Mouse (Mus musculus) stomach, postnatal 0 days (tissue): ENCODE measurements around the gene Dnajc5. TPM values are rescaled to one million over a fixed set of nuclear protein-coding genes. Genes with fewer than 3 reads are reported as not detected.

ENCODE experiments used
- ATAC-seq: fragments of 200-750 bp; cut with Nextera tagmentation; 2 replicates; pipeline ENCODE4 v1.8.0; 2017; ENCODE audit not compliant: low FRiP score, low TSS enrichment
- DNase-seq: peaks from one replicate; pipeline ENCODE4 v3.0.0-alpha.2; 2016; ENCODE audit warnings: low spot score
- H3K27ac ChIP-seq: fragments of 300-500 bp; sonication (generic); replicated peaks from 2 replicates; pipeline ENCODE4 v1.5.1; 2014; ENCODE audit warnings: mild to moderate bottlenecking, control low read depth
- H3K27me3 ChIP-seq: fragments of 300-500 bp; sonication (generic); 2 replicates; pipeline ENCODE4 v1.6.1; 2014; ENCODE audit warnings: low read length; ENCODE audit not compliant: control insufficient read depth, insufficient read depth
- H3K36me3 ChIP-seq: fragments of 300-500 bp; sonication (generic); 2 replicates; pipeline ENCODE4 v1.6.1; 2014; ENCODE audit warnings: low read length, mixed read lengths; ENCODE audit not compliant: control insufficient read depth, insufficient read depth
- H3K4me1 ChIP-seq: fragments of 300-500 bp; sonication (generic); replicated peaks from 2 replicates; pipeline ENCODE4 v1.6.1; 2014; ENCODE audit warnings: antibody characterized with exemption; ENCODE audit not compliant: control insufficient read depth, insufficient read depth
- H3K4me2 ChIP-seq: fragments of 300-500 bp; sonication (generic); replicated peaks from 2 replicates; pipeline ENCODE4 v1.6.1; 2014; ENCODE audit warnings: low read depth, mild to moderate bottlenecking, control low read depth, moderate library complexity
- H3K4me3 ChIP-seq: fragments of 300-500 bp; sonication (generic); 2 replicates; pipeline ENCODE4 v1.5.1; 2014; ENCODE audit warnings: low read depth, low read length, control low read depth
- H3K9ac ChIP-seq: fragments of 300-500 bp; sonication (generic); 2 replicates; pipeline ENCODE4 v1.6.1; 2014; ENCODE audit warnings: mild to moderate bottlenecking, low read length, control low read depth, mixed read lengths
- H3K9me3 ChIP-seq: fragments of 300-500 bp; sonication (generic); 2 replicates; pipeline ENCODE4 v1.6.1; 2016; ENCODE audit warnings: low read length; ENCODE audit not compliant: control insufficient read depth
- CTCF ChIP-seq: IDR thresholded peaks from 2 replicates; pipeline ENCODE4 v1.5.1; 2016; ENCODE audit warnings: antibody characterized with exemption, low read depth, mild to moderate bottlenecking, moderate library complexity
- EP300 ChIP-seq: optimal IDR thresholded peaks from 2 replicates; pipeline ENCODE3; 2016; ENCODE audit warnings: antibody characterized with exemption
- WGBS: fragments of 180-500 bp; shearing (Covaris S2); extraction: QIAGEN DNeasy Blood & Tissue Kit; methylation state at CpG from one replicate; pipeline ENCODE4 v1.1.7; 2014; 5-methylcytosine and 5-hydroxymethylcytosine counted together
- polyA plus RNA-seq: library from polyadenylated mRNA; unstranded; fragments of >200 nt; fragmentation: Nextera tagmentation; extraction: Ambion mirVana; gene quantifications from 2 replicates; pipeline ENCODE4 v1.2.1, GENCODE M21; 2015

The Dnajc5 gene
- polyA plus RNA-seq, 1 experiment from 2014 or later: 52.7 TPM

GRCm38 (mm10) chr2:181571941-181572670 lies 51.8 kb downstream of the Dnajc5 start:
- no peak for TF ChIP-seq EP300
- H3K4me2 ChIP-seq: no peak overlapping the region
- no peak overlapping the region for H3K27ac ChIP-seq
- peaks cover 15% of the 10 kb centered on the region; the same call in 1 of the 2 replicates for H3K36me3 ChIP-seq
- 95% methylated on average over 11 of the region's 11 CpGs for WGBS
- no peak for ATAC-seq
- no peak overlapping the region for H3K4me3 ChIP-seq
- no peaks in the 10 kb centered on the region for H3K4me1 ChIP-seq
- H3K9me3 ChIP-seq: no peaks in the 10 kb centered on the region
- peak; percentile 11 for DNase-seq
- no peaks in the 10 kb centered on the region for H3K27me3 ChIP-seq
- no peak overlapping the region for H3K9ac ChIP-seq

GRCm38 (mm10) chr2:181572921-181573920 lies 52.9 kb downstream of the Dnajc5 start:
- no peaks in the 10 kb centered on the region for H3K4me1 ChIP-seq
- peak; percentile 11 for DNase-seq
- no peak overlapping the region for H3K27ac ChIP-seq
- no peaks in the 10 kb centered on the region for H3K27me3 ChIP-seq
- no peak overlapping the region for H3K4me2 ChIP-seq
- 95% methylated on average over 15 of the region's 15 CpGs for WGBS
- no peak for ATAC-seq
- H3K9me3 ChIP-seq: no peaks in the 10 kb centered on the region
- no peak overlapping the region for H3K4me3 ChIP-seq
- no peak for TF ChIP-seq CTCF
- no peak for TF ChIP-seq EP300
- no peak overlapping the region for H3K9ac ChIP-seq
- H3K36me3 ChIP-seq: peaks cover 15% of the 10 kb centered on the region; the same call in 1 of the 2 replicates

- Histone ChIP-seq H3K4me2 (no peak overlapping the region), H3K36me3 (peaks cover 15% of the 10 kb centered on the region; the same call in 1 of the 2 replicates), H3K27me3 (no peaks in the 10 kb centered on the region), H3K9me3 (no peaks in the 10 kb centered on the region), H3K4me3 (no peak overlapping the region), H3K9ac (no peak overlapping the region), H3K4me1 (peaks cover under 1% of the 10 kb centered on the region; the same call in 1 of the 2 replicates), H3K27ac (no peak overlapping the region)
- DNase-seq (peak; percentile 10), ATAC-seq (no peak)
- WGBS: 88% methylated on average over 9 of the region's 9 CpGs
- TF ChIP-seq EP300: no peak
- TF ChIP-seq CTCF: no peak
Measured at GRCm38 (mm10) chr2:181573961-181574360, 53.7 kb downstream of the Dnajc5 start.

- WGBS: 93% methylated on average over 7 of the region's 7 CpGs
- peaks cover 7% of the 10 kb centered on the region for H3K4me1 ChIP-seq
- no peak overlapping the region for H3K4me2 ChIP-seq
- H3K9me3 ChIP-seq: no peaks in the 10 kb centered on the region
- peaks cover 13% of the 10 kb centered on the region; the same call in 1 of the 2 replicates for H3K36me3 ChIP-seq
- ATAC-seq: no peak
- H3K27ac ChIP-seq: no peak overlapping the region
- peak; percentile 11 for DNase-seq
- TF ChIP-seq EP300 (no peak), CTCF (no peak)
- H3K9ac ChIP-seq: no peak overlapping the region
- no peaks in the 10 kb centered on the region for H3K27me3 ChIP-seq
- no peak overlapping the region for H3K4me3 ChIP-seq
Measured at GRCm38 (mm10) chr2:181574921-181575545, 54.7 kb downstream of the Dnajc5 start.

- DNase-seq (peak; percentile 4), ATAC-seq (no peak)
- H3K4me1 ChIP-seq: peaks cover 13% of the 10 kb centered on the region
- 89% methylated on average over 2 of the region's 2 CpGs for WGBS
- H3K9ac ChIP-seq: no peak overlapping the region
- no peak overlapping the region for H3K4me3 ChIP-seq
- no peaks in the 10 kb centered on the region for H3K9me3 ChIP-seq
- peaks cover 13% of the 10 kb centered on the region; the same call in 1 of the 2 replicates for H3K36me3 ChIP-seq
- TF ChIP-seq EP300: no peak
- no peak for TF ChIP-seq CTCF
- H3K27me3 ChIP-seq: no peaks in the 10 kb centered on the region
- no peak overlapping the region for H3K27ac ChIP-seq
- H3K4me2 ChIP-seq: no peak overlapping the region
Measured at GRCm38 (mm10) chr2:181576613-181577012, 56.3 kb downstream of the Dnajc5 start.
